Mouse (Mus musculus): ENCODE results near the gene Nr1i3. TPM values are rescaled to one million over a fixed set of nuclear protein-coding genes. Genes with fewer than 3 reads are reported as not detected.
A peak's percentile ranks its signal among the peaks of the same experiment; 100 is the strongest.

The Nr1i3 gene
- total RNA-seq, 2 experiments from 2014 or later: not detected

DNA sequence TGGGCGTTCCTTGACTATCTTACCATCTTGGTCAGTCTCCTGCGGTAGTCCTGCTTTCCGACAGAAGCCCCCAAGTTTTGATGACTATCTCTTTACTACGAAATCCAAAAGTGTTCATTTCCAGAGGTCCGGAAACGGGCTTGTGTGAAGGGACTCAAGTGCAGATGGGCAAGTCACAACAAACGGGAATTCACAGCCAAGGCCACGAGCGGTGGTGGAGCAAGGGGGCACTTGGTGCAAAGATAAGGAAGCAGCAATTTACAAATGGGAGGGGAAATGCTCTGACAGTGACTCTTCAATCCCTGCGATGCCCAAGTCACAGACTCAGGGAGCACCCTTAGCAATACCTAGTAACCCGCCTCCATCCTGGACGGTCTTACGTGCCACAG, 33.7 kb downstream of the Nr1i3 start:
- no peak for DNase-seq (ENCODE audit: extremely low spot score in 1 of 2, low spot score in 2 of 2)
- intact Hi-C loops (cut with DNase I): loop anchor here (2.0 kb wide), 1 partner anchor 25 kb away; the partner anchor contains the start of gene Tomm40l

DNA sequence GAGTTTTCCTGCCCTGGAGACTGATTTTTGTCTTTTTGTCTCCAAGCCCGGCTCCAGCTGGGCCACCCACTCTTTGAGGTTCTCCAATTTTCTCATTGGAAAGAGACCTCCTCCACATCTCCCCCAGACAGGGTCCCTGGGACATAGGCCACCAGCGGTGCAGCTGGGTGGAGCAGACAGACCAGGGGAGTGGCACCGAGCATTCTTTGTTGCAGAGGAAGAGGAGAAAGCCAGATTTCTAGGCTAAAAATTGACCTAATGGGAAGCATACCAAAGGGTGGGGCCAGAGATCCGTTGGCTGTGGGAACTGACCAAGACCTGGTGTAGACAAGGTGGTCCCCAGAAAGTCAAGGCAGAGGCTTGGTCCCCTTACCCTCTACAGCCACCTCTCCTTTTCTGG, 34.1 kb downstream of the Nr1i3 start:
- intact Hi-C loops (cut with DNase I): loop anchor here (2.0 kb wide), 1 partner anchor 25 kb away; the partner anchor contains the start of gene Tomm40l

DNA sequence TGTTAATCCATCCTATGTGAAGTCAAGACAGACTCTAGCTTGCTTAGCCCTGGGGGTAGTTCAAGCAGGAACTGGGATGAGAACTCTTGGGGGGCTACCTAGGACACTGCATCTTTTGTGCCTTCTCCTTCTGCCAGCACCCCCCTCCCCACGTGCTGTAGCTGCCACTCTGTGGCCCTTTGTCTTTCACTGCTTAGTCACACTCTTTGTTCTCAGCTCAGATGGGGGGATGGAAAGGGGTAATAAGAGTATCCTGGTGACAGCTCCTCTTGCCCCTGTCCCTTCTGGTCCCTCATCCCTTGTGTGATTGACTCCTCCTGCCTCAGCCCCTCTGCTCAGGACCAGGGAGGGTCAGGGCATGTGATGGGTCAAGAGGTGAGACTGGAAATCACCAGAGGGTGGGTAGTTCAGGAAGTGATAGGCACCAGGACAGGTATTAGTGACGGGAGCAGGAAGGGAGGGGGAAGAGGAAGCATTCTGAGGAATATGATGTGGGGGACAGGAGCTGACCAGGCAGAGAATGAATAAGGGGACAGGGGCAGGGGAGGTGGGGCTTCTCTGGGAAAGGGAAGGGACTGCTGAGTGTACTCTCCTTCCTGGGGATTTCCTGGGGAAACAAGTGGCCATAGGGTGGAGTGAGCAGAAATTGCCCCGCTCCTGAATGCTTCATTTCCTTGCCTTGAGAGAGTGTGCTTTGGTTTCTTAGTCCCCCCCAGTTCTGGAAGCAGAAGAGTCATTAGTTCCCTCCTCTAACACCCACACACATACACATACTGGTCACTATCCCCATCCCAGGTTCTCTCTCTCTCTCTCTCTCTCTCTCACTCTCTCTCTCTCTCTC, 34.8 kb downstream of the Nr1i3 start:
- intact Hi-C loops (cut with DNase I): no loop called here
- no peak for DNase-seq (ENCODE audit: extremely low spot score in 1 of 2, low spot score in 2 of 2)

More for the DNA sequence above, 34.1 kb downstream of the Nr1i3 start:
- DNase-seq (ENCODE audit: extremely low spot score in 1 of 2, low spot score in 2 of 2): no peak

DNA sequence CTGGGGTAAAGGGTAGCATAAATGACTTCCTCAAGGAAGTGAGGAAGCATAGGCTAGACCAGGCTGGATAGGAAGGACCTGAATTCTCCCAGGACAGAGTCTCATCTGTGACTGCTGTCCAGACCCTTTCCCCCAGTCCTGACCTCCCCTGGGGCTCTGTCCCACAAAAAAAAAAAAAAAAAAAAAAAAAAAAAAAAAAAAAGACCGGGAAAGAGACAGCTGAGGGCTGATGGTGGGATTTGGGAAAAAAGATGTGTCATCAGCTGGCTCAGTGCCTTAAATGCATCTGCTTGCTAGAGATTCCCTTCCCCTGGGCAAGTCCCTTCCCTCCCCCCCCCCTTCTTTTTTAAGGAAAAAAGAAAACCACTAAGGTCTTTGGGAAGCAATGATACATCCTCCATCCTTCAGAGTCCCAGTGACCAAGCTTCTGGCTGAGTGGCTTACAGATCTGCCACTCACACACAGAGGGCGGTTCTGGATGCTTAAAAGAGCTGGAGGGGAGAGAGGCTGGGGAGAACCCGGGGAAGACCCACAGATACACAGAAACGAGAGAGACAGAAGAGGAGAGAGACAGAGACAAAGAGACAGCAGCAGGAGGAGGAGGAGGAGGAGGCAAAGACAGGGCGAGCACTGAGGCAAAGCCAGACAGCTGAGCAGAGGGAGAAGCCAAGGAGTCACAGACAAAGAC, 36.3 kb downstream of the Nr1i3 start, which contains the start of gene Adamts4:
Adamts4 (plus strand) TSS at position 509 of the 688 bp plus-strand sequence.
- intact Hi-C loops (cut with DNase I): loop anchor here (5.0 to 10.0 kb wide), 2 partner anchors 138 to 355 kb away; partner anchors contain the start of gene Cfap126
- DNase-seq (ENCODE audit: extremely low spot score in 1 of 2, low spot score in 2 of 2): peak in 1 of 2 experiments; percentile 69

DNA sequence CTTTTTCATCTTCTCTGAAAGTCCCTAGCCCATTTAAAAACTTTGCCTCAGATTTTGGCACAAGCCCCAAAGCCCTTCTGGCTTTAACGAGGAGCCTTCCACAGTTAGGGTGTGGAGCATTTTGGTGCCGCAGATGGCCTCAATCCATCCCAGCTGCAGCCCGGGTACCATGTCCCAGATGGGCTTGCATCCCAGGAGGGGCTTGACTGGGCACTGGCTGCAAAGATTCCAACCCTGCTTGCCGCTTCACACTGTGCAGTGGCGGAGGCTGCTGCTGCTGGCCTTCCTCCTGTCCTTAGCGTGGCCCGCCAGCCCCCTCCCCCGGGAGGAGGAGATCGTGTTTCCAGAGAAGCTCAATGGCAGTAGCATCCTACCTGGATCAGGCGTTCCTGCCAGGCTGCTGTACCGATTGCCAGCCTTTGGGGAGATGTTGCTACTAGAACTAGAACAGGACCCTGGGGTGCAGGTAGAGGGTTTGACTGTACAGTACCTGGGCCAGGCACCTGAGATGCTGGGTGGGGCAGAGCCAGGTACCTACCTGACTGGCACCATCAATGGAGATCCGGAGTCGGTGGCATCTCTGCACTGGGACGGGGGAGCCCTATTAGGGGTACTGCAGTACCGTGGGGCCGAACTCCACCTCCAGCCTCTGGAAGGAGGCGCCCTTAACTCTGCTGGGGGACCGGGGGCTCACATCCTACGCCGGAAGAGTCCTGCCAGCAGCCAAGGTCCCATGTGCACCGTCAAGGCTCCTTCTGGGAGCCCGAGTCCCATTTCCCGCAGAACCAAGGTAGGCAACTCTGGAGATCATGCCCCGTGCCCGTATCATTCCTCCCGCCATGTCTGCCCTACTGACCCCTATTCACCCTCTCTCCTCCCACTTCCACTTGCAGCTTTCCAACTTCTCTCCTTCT, 37.2 kb downstream of the Nr1i3 start, which contains the start of gene Ndufs2:
Ndufs2 (minus strand) TSS at position 709 of the 914 bp plus-strand sequence.
- DNase-seq (ENCODE audit: extremely low spot score in 1 of 2, low spot score in 2 of 2): peak in 1 of 2 experiments; percentile 48
- intact Hi-C loops (cut with DNase I): loop anchor here (5.0 to 10.0 kb wide), 2 partner anchors 139 to 356 kb away; partner anchors contain the start of gene Cfap126

DNA sequence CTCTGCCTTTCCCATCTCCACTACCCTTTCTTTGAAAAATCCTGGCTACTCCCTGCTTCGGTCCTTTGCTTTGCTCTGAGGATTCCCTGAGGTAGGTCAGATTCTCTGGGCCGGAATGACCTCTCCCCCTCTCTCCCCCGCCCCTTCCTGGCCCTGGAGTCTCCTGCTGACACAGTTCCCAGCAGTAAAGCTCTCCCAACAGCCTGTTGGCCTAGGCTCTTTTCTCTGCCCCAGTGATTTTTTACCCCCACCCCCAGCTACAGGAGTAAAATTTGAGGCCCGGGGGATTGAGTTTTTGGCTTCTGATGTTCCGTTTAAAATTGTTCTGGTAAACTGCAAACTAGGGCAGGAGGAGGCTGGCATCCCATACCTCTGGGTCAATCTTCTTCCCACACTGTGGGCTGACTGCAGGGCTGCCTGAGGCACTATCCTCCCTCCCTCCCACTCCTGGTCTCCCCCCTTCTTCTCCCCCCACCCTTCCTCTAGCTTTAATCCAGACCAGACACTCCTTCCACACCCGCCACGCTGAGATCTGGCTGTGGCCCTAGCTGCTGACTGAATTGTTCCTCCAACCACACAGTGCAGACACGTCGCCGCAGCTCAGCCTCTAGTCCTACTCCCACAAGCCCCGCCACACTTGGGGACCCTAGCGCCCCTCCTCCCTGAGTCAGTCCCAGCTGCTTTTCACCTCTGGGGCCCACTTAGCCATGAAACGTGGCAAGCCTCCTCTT, 38.0 kb downstream of the Nr1i3 start:
- DNase-seq (ENCODE audit: extremely low spot score in 1 of 2, low spot score in 2 of 2): peak in 1 of 2 experiments; percentile 61
- intact Hi-C loops (cut with DNase I): loop anchor here (5.0 to 10.0 kb wide), 2 partner anchors 139 to 357 kb away; partner anchors contain the start of gene Cfap126

DNA sequence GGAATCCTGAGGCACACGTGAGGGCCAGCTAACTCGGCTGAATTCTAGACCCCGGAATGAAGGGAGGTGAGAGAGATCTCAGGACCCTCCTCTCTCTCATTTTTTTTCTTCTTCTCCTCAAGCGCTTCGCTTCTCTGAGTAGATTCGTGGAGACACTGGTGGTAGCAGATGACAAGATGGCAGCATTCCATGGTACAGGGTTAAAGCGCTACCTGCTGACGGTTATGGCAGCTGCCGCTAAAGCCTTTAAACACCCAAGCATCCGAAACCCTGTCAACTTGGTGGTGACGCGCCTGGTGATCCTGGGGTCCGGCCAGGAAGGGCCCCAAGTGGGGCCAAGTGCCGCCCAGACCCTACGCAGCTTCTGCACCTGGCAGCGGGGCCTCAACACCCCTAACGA, 38.6 kb downstream of the Nr1i3 start:
- no peak for DNase-seq (ENCODE audit: extremely low spot score in 1 of 2, low spot score in 2 of 2)
- intact Hi-C loops (cut with DNase I): loop anchor here (5.0 to 10.0 kb wide), 2 partner anchors 140 to 358 kb away; partner anchors contain the start of gene Cfap126

DNA sequence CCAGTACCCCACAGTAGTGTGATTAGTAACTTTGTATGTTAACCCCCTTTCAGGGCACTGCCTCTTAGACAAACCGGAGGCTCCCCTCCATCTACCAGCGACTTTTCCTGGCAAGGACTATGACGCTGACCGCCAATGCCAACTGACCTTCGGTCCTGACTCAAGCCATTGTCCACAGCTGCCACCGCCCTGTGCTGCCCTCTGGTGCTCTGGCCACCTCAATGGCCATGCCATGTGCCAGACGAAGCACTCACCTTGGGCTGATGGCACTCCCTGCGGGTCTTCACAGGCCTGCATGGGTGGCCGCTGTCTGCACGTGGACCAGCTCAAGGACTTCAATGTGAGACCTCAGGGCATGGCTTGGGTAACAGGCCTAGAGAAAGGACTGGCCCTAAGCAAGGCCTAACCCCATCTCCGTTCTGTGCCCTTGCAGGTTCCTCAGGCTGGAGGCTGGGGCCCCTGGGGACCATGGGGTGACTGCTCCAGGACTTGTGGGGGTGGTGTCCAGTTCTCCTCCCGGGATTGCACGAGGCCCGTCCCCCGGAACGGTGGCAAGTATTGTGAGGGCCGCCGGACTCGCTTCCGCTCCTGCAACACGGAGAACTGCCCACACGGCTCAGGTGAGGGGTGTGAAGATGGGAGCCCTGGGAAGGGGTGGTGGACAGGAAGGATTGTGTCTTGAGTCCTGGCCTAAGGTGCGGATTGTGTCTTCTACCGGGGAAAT, 42.5 kb downstream of the Nr1i3 start:
- no peak for DNase-seq (ENCODE audit: extremely low spot score in 1 of 2, low spot score in 2 of 2)
- intact Hi-C loops (cut with DNase I): loop anchor here (10.0 kb wide), 1 partner anchor 361 kb away; no protein-coding TSS in a partner anchor

DNA sequence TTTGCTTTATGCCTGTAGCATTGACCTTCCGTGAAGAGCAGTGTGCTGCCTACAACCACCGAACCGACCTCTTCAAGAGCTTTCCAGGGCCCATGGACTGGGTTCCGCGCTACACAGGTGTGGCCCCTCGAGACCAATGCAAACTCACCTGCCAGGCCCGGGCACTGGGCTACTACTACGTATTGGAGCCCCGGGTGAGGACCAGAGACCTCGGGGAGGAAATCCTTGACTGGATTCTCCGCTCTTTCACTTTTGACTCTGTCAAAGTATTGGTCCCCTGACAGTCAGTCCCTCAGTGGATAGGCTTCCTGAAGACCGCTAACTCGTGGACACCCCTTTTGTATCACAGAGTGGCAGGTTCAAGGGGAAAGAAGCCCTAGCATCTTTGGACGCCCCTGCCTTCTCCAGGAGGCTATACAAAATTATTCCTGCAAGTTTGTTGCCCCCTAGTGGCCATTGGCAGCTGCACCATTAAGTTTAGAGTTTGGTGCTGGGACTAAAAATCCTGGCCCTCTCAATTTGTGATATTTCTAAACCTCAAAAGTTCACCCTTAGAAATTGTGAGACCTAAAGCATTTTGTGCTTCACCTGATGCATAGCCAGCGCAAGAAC, 43.3 kb downstream of the Nr1i3 start:
- intact Hi-C loops (cut with DNase I): loop anchor here (10.0 kb wide), 1 partner anchor 362 kb away; no protein-coding TSS in a partner anchor
- peak in 1 of 2 experiments; percentile 72 for DNase-seq (ENCODE audit: extremely low spot score in 1 of 2, low spot score in 2 of 2)

DNA sequence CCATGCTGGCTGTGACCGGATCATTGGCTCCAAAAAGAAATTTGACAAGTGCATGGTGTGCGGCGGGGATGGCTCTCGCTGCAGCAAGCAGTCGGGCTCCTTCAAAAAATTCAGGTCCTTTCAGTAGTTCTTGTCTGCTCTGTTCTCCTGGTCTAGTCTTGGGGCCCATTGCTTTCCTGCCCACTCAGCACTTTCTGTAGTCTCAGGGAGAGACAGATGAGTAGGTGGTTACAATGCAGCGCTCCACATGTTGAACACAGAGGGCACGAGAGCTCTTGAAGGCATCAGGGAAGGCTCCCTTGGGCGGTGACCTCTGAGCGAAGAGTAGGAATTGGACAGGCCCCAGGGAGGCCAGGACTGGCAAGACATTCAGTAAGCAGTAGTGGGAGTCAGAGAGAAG, 44.0 kb downstream of the Nr1i3 start:
- intact Hi-C loops (cut with DNase I): loop anchor here (10.0 kb wide), 1 partner anchor 363 kb away; no protein-coding TSS in a partner anchor
- no peak for DNase-seq (ENCODE audit: extremely low spot score in 1 of 2, low spot score in 2 of 2)

DNA sequence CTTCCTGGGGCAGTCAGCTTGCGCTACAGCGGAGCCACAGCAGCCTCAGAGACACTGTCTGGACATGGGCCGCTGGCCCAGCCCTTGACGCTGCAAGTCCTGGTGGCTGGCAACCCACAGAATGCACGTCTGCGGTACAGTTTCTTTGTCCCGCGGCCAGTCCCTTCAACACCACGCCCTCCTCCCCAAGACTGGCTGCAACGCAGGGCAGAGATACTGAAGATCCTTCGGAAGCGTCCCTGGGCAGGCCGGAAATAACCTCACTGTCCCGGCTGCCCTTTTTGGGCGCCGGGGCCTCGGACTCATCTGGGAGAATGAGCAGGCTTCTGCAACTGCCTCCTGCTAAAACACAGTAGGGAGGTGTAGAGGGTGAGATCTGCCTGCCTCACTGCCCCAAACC, 45.2 kb downstream of the Nr1i3 start:
- no peak for DNase-seq (ENCODE audit: extremely low spot score in 1 of 2, low spot score in 2 of 2)
- intact Hi-C loops (cut with DNase I): loop anchor here (10.0 kb wide), 1 partner anchor 364 kb away; no protein-coding TSS in a partner anchor

DNA sequence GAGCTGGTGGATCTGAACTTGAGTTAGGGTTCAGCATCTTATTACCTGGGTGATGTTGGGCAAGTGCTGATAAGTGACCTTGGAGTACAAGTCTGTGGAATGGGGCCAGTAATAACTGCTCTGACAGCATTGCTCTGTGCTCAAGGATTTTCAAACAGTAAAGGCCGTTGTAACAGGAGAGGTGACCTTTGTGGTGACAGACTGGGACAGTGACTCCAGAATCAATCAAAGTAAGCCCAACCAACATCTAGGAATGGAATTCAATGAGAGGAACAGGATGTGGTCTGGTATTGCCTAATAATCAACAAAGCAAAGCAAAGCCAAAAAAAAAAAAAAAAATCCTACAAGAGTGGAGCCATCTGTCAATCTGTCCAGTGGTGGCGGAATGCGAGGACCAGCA, 46.5 kb downstream of the Nr1i3 start:
- intact Hi-C loops (cut with DNase I): no loop called here

DNA sequence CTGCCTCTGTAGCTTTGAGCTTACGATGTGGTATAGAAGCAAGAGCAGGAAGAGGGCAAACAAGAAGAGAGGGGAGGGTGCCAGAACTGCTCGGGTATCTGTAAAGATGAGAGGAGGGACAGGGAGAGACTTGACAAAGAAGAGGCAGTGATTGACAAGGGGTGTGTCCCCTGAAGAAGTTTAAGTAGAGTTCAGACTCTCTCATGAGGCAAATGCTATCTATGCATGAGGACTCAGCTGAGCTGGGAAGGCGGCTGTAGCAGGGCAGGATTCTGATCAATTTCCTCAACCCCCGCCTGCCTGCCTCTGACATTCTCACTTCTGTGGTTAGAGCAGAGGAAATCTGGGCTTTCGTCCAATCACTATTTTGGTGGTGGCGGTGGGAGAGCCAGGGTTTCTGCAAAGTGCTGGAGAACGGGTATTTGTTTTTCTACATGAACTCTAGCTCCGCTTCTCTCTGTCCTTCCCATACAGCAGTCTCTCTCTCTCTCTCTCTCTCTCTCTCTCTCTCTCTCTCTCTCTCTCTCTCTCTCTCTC, 48.9 kb downstream of the Nr1i3 start:
- intact Hi-C loops (cut with DNase I): no loop called here
- peak; percentile 84 to 89 for DNase-seq (ENCODE audit: extremely low spot score in 1 of 2, low spot score in 2 of 2)

More for the DNA sequence above, 46.5 kb downstream of the Nr1i3 start:
- no peak for DNase-seq (ENCODE audit: extremely low spot score in 1 of 2, low spot score in 2 of 2)

DNA sequence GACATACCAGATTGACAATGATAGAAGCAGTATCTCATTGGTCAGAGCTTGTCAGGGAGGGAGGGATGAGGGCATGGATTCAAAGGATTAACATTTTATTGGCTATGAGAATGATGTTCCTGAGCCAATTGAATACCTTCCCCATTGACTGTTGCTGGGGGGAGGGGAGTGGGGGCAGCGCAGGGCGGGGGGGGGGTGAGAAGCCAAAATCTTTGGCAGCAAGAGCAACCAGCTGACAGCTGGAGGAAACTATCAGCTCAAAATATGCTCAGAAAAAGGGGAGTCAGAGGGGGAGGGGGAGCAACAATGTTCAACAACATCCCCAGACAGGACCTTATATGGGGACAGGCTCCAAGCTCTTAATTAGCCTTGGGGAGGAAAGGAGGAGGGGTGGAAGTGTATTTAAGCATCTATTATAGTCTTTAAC, 49.4 kb downstream of the Nr1i3 start:
- intact Hi-C loops (cut with DNase I): no loop called here
- DNase-seq (ENCODE audit: extremely low spot score in 1 of 2, low spot score in 2 of 2): peak in 1 of 2 experiments; percentile 73

DNA sequence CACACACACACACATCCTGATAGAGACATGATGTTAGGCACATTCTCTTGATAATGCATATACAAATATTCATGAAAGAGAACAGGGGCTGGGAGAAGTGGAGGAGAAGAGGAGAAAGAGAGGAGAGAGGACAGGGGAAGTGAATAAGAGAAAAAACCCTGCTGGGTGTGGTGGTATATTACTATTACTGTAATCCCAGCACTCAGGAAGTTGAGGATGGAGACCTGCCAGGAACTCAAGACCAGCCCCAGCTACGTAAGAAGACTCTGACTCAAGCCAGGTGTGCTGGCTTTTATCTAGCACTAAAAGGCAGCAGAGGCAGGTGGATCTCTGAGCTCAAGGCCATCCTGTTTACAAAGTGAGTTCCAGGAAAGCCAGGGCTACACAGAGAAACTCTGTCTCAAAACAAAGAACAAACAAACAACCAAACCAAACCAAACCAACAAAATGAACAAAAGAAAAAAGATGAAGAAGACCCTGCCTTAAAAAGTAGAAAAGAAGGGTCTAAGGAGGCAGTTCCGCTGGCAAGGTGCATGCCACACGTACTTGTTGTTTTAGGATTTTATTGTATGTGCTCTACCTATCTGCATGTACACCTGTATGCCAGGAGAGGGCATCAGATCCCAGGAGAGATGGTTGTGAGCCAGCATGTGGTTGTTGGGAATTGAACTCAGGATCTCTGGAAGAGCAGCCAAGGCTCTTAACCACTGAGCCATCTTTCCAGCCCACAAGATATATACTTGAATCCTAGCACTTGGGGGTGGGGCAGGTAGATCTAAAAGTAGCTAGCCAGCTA, 50.1 kb downstream of the Nr1i3 start:
- no peak for DNase-seq (ENCODE audit: extremely low spot score in 1 of 2, low spot score in 2 of 2)
- intact Hi-C loops (cut with DNase I): no loop called here
